13 mouse cellular contexts compared by ENCODE assay signal in the genomic region with DNA sequence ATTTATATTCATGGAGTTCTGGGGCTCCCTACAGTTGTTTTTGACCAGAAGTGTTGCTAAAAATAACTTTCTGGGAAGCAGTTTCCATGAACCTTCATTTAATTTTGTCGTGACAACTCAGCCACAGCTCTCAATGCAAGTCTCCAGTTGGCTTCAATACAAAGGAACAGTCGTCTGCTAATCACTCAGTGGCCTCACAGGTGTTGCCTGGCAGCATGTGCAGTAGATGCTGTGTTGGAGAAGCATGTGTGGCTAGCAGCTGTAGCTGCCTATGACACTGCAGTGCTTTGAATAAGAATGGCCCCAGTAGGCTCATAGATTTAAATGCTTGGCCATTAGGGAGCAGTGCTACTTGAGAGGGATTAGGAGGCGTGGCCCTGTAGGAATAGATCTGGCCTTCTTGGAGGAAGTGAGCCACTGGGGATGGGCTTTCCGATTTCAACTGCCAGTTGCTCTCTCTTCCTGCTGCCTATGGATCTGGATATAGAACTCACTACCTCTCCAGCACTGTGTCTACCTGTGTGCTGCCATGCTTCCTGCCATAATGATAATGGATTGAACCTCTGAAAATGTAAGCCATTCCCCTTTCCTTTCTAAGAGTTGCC.
DNase-seq lines count a peak whose midpoint lies in the region; ATAC-seq and TF ChIP-seq lines count a peak whose summit lies in the region.
"Had no signal": no experiment of that assay in that cellular context is flagged by ENCODE, and none has a peak within 500 bp of the region (broad histone marks: within the 10 kb centered on the region; RNA-seq: fewer than 3 reads in every experiment).

No protein-coding gene starts in this region.

- no peak overlapping the region for H3K9ac ChIP-seq in heart, embryonic 14.5 days (ENCODE audit: low read length)
- no peak overlapping the region for H3K9ac ChIP-seq in midbrain, embryonic 12.5 days (replicated peaks)
- no peak overlapping the region for H3K9ac ChIP-seq in midbrain, embryonic 16.5 days (ENCODE audit: low read depth, low read length)
- H3K9ac ChIP-seq in midbrain, embryonic 14.5 days (replicated peaks; ENCODE audit: low read length) = no peak overlapping the region

- H3K4me1 ChIP-seq in heart, embryonic 14.5 days (ENCODE audit: control insufficient read depth in 2 of 2, insufficient read depth in 2 of 2, low read length in 2 of 2) = peaks cover 20 to 29% of the 10 kb centered on the region in 2 experiments
- no peaks in the 10 kb centered on the region for H3K4me1 ChIP-seq in midbrain, embryonic 12.5 days
- peaks cover 2% of the 10 kb centered on the region; the same call in 1 of the 2 replicates for H3K4me1 ChIP-seq in midbrain, embryonic 16.5 days (ENCODE audit: control insufficient read depth, insufficient read depth, low read length)
- peaks cover 6% of the 10 kb centered on the region for H3K4me1 ChIP-seq in embryonic fibroblast, embryonic 13.5 days (ENCODE audit: control insufficient read depth, insufficient read depth, low read length)
- H3K4me1 ChIP-seq in midbrain, embryonic 14.5 days (ENCODE audit: control insufficient read depth, insufficient read depth, low read length) = no peaks in the 10 kb centered on the region

- H3K4me3 ChIP-seq in heart, embryonic 14.5 days (ENCODE audit: control insufficient read depth in 1 of 2, insufficient read depth in 1 of 2, low read depth in 1 of 2, low read length in 2 of 2) = no peak overlapping the region
- no peak overlapping the region for H3K4me3 ChIP-seq in midbrain, embryonic 12.5 days
- no peak overlapping the region for H3K4me3 ChIP-seq in midbrain, embryonic 16.5 days (ENCODE audit: low read depth, low read length)
- no peak overlapping the region for H3K4me3 ChIP-seq in embryonic fibroblast, embryonic 13.5 days (ENCODE audit: insufficient read depth, low read length)
- no peak overlapping the region for H3K4me3 ChIP-seq in midbrain, embryonic 14.5 days (replicated peaks; ENCODE audit: low read depth, low read length)
- H3K4me3 ChIP-seq: layer of hippocampus, adult 2 months had no signal

- H3K36me3 ChIP-seq in heart, embryonic 14.5 days (ENCODE audit: control insufficient read depth, insufficient read depth, low read length) = no peaks in the 10 kb centered on the region
- H3K36me3 ChIP-seq in midbrain, embryonic 12.5 days = no peaks in the 10 kb centered on the region
- no peaks in the 10 kb centered on the region for H3K36me3 ChIP-seq in midbrain, embryonic 16.5 days (ENCODE audit: control insufficient read depth, insufficient read depth, low read length)
- H3K36me3 ChIP-seq in midbrain, embryonic 14.5 days (ENCODE audit: control insufficient read depth, insufficient read depth, low read length) = no peaks in the 10 kb centered on the region

- no peaks in the 10 kb centered on the region for H3K27me3 ChIP-seq in heart, embryonic 14.5 days (ENCODE audit: control insufficient read depth, insufficient read depth, low read length)
- H3K27me3 ChIP-seq in midbrain, embryonic 12.5 days = no peaks in the 10 kb centered on the region
- no peaks in the 10 kb centered on the region for H3K27me3 ChIP-seq in midbrain, embryonic 16.5 days (ENCODE audit: control insufficient read depth, insufficient read depth, low read depth, low read length)
- H3K27me3 ChIP-seq in midbrain, embryonic 14.5 days (ENCODE audit: control insufficient read depth, insufficient read depth, low read length) = no peaks in the 10 kb centered on the region
- H3K27me3 ChIP-seq: CH12.LX had no signal

- H3K27ac ChIP-seq in heart, embryonic 14.5 days (replicated peaks in 1 of 2; ENCODE audit: control insufficient read depth in 1 of 2, insufficient read depth in 1 of 2, low read depth in 2 of 2, low read length in 2 of 2) = peak overlapping the region; percentile 68 to 75
- no peak overlapping the region for H3K27ac ChIP-seq in midbrain, embryonic 12.5 days (replicated peaks)
- H3K27ac ChIP-seq in midbrain, embryonic 16.5 days (ENCODE audit: low read length) = no peak overlapping the region
- H3K27ac ChIP-seq in embryonic fibroblast, embryonic 13.5 days (ENCODE audit: insufficient read depth, low read length) = peak overlapping the region; percentile 95
- peak overlapping the region; percentile 32; the same call in 1 of the 2 replicates for H3K27ac ChIP-seq in midbrain, embryonic 14.5 days (replicated peaks; ENCODE audit: low read depth, low read length)
- H3K27ac ChIP-seq: layer of hippocampus, adult 2 months had no signal

- no peaks in the 10 kb centered on the region for H3K9me3 ChIP-seq in heart, embryonic 14.5 days (ENCODE audit: control insufficient read depth, low read length)
- H3K9me3 ChIP-seq in midbrain, embryonic 12.5 days = 0 out of 2 replicates have a peak, but pooled peaks cover 2% of the 10 kb centered on the region
- H3K9me3 ChIP-seq in midbrain, embryonic 16.5 days (replicated peaks; ENCODE audit: control insufficient read depth, low read length, poor library complexity, severe bottlenecking) = no peaks in the 10 kb centered on the region
- no peaks in the 10 kb centered on the region for H3K9me3 ChIP-seq in midbrain, embryonic 14.5 days (ENCODE audit: control insufficient read depth, low read length)

- no peak for TF ChIP-seq POLR2A in embryonic fibroblast, embryonic 13.5 days (IDR thresholded peaks at IDR 0.05; ENCODE audit: low read depth, low read length)

- no peak for TF ChIP-seq CTCF in embryonic fibroblast, embryonic 13.5 days (IDR thresholded peaks at IDR 0.05; ENCODE audit: borderline replicate concordance, insufficient read depth, low read length)

- ATAC-seq in heart, embryonic 14.5 days (ENCODE audit: insufficient number of reproducible peaks, insufficient read depth, low FRiP score, low read depth) = no peak
- ATAC-seq in midbrain, embryonic 12.5 days (ENCODE audit: low FRiP score, low read depth) = 0 out of 2 replicates have a peak, but pooled peaks have one; percentile 44
- no peak for ATAC-seq in midbrain, embryonic 16.5 days
- ATAC-seq in midbrain, embryonic 14.5 days (ENCODE audit: low FRiP score, low TSS enrichment) = no peak
- ATAC-seq: intestine, postnatal 0 days had no signal

- no peak for DNase-seq in heart, postnatal 4 days
- DNase-seq in midbrain, embryonic 14.5 days = no peak
- no peak for DNase-seq in MN1 (ENCODE audit: low spot score)
- DNase-seq in natural killer cell, adult 2 months (ENCODE audit: low spot score in 2 of 2) = no peak
- DNase-seq: liver; right cerebral cortex, postnatal 25 days had no signal

- no peak overlapping the region for H3K4me2 ChIP-seq in heart, embryonic 14.5 days (ENCODE audit: low read length)
- H3K4me2 ChIP-seq in midbrain, embryonic 12.5 days (replicated peaks) = no peak overlapping the region
- no peak overlapping the region for H3K4me2 ChIP-seq in midbrain, embryonic 16.5 days (ENCODE audit: low read length)
- H3K4me2 ChIP-seq in midbrain, embryonic 14.5 days (ENCODE audit: low read length) = no peak overlapping the region

- WGBS in heart, embryonic 14.5 days = 53% methylated on average over 4 of the region's 4 CpGs
- WGBS in midbrain, embryonic 12.5 days = 66% methylated on average over 4 of the region's 4 CpGs
- WGBS in midbrain, embryonic 16.5 days = 47% methylated on average over 4 of the region's 4 CpGs
- 58% methylated on average over 4 of the region's 4 CpGs for WGBS in midbrain, embryonic 14.5 days

Comparison
In these comparisons a context has a peak if more than half of its experiments do, and no peak if none do; other contexts are left out.
1. H3K27ac ChIP-seq: peak in heart, embryonic 14.5 days (2 of 2), embryonic fibroblast, embryonic 13.5 days (single experiment) and midbrain, embryonic 14.5 days (single experiment); none in midbrain, embryonic 12.5 days (single experiment) and midbrain, embryonic 16.5 days (single experiment).